ENCODE assay signal across 9 mouse cellular contexts in genomic region chr15:80709593-80709992, GRCm38 (mm10). TPM values are rescaled to one million over a fixed set of nuclear protein-coding genes. Genes with fewer than 3 reads are reported as not detected.
DNase-seq lines count a peak whose midpoint lies in the region; ATAC-seq lines count a peak whose summit lies in the region.
"Had no signal": no experiment of that assay in that cellular context is flagged by ENCODE, and none has a peak within 500 bp of the region (broad histone marks: within the 10 kb centered on the region; RNA-seq: fewer than 3 reads in every experiment).

No protein-coding gene starts in this region.

- no peak overlapping the region for H3K4me3 ChIP-seq in hindbrain, embryonic 14.5 days (replicated peaks; ENCODE audit: low read length)
- H3K4me3 ChIP-seq in hindbrain, embryonic 12.5 days, result no peak overlapping the region

- peak; percentile 67 for DNase-seq in hindbrain, embryonic 14.5 days (ENCODE audit: low spot score)
- DNase-seq in adipocyte (ENCODE audit: low spot score), result peak; percentile 97
- peak; percentile 84 for DNase-seq in gastrocnemius, adult 18-20 months (ENCODE audit: low spot score)
- DNase-seq in kidney, adult 9 months, result peak; percentile 48
- peak; percentile 82 for DNase-seq in lung, postnatal 10 days
- no peak for DNase-seq in thymus, adult 18-20 months

- peak overlapping the region; percentile 10; the same call in 1 of the 2 replicates for H3K9ac ChIP-seq in hindbrain, embryonic 14.5 days
- no peak overlapping the region for H3K9ac ChIP-seq in hindbrain, embryonic 12.5 days

- peaks cover 26% of the 10 kb centered on the region for H3K4me1 ChIP-seq in hindbrain, embryonic 14.5 days (replicated peaks; ENCODE audit: control insufficient read depth, insufficient read depth, low read length)
- peaks cover 25% of the 10 kb centered on the region for H3K4me1 ChIP-seq in hindbrain, embryonic 12.5 days

- no peaks in the 10 kb centered on the region for H3K36me3 ChIP-seq in hindbrain, embryonic 14.5 days (replicated peaks; ENCODE audit: control insufficient read depth, insufficient read depth)
- no peaks in the 10 kb centered on the region for H3K36me3 ChIP-seq in hindbrain, embryonic 12.5 days

- no peaks in the 10 kb centered on the region for H3K9me3 ChIP-seq in hindbrain, embryonic 14.5 days (ENCODE audit: control insufficient read depth, low read length)
- H3K9me3 ChIP-seq in hindbrain, embryonic 12.5 days (replicated peaks), result no peaks in the 10 kb centered on the region
- H3K9me3 ChIP-seq: G1E had no signal

- ATAC-seq in hindbrain, embryonic 14.5 days (ENCODE audit: low FRiP score), result no peak
- ATAC-seq in hindbrain, embryonic 12.5 days (ENCODE audit: low FRiP score), result no peak
- no peak for ATAC-seq in megakaryocyte-erythroid progenitor cell, adult 5-6 weeks (replicated peaks; ENCODE audit: low FRiP score, low TSS enrichment, poor library complexity, severe bottlenecking)

- H3K27ac ChIP-seq in hindbrain, embryonic 14.5 days, result peak overlapping the region; percentile 10; the same call in 1 of the 2 replicates
- H3K27ac ChIP-seq in hindbrain, embryonic 12.5 days, result no peak overlapping the region

- H3K27me3 ChIP-seq in hindbrain, embryonic 14.5 days (ENCODE audit: control insufficient read depth, insufficient read depth, low read length), result no peaks in the 10 kb centered on the region
- no peaks in the 10 kb centered on the region for H3K27me3 ChIP-seq in hindbrain, embryonic 12.5 days

- 45% methylated on average over 6 of the region's 6 CpGs for WGBS in hindbrain, embryonic 14.5 days
- WGBS in hindbrain, embryonic 12.5 days, result 61% methylated on average over 6 of the region's 6 CpGs

- peak overlapping the region; percentile 85 for H3K4me2 ChIP-seq in hindbrain, embryonic 14.5 days (replicated peaks)
- no peak overlapping the region for H3K4me2 ChIP-seq in hindbrain, embryonic 12.5 days (replicated peaks)

RNA-seq across cellular contexts. Expression of gene Tnrc6b, which starts 1.5 kb away (rescaled TPM):
- polyA plus RNA-seq in hindbrain, embryonic 14.5 days (2014; fragmentation: Nextera tagmentation; extraction: Ambion mirVana), result 19.0 and 27.9 TPM in 2 replicates
- polyA plus RNA-seq in hindbrain, embryonic 12.5 days (2016; fragmentation: Nextera tagmentation; extraction: Ambion mirVana), result 52.2 and 55.6 TPM in 2 replicates
- 10 to 100 TPM; 43.7 to 48.2 TPM for total RNA-seq in gastrocnemius, adult 18-20 months (2021)
- 79.3 and 89.0 TPM in 2 replicates for total RNA-seq in megakaryocyte-erythroid progenitor cell, adult 5-6 weeks (2014; fragmentation: Nextera tagmentation)
- 40.3 and 48.5 TPM in 2 replicates for total RNA-seq in megakaryocyte-erythroid progenitor cell, adult 5-6 weeks (2017)

RNA-seq across cellular contexts. Expression of gene Fam83f, which starts 37.9 kb away (rescaled TPM):
- polyA plus RNA-seq in hindbrain, embryonic 14.5 days (2014; fragmentation: Nextera tagmentation; extraction: Ambion mirVana), result 0.07 and 0.20 TPM in 2 replicates
- polyA plus RNA-seq in hindbrain, embryonic 12.5 days (2016; fragmentation: Nextera tagmentation; extraction: Ambion mirVana), result 0.36 and 0.74 TPM in 2 replicates
- total RNA-seq in gastrocnemius, adult 18-20 months (2021), result under 1 TPM; 0.09 to 0.17 TPM
- total RNA-seq in megakaryocyte-erythroid progenitor cell, adult 5-6 weeks (2014; fragmentation: Nextera tagmentation), result not detected in 2 replicates
- total RNA-seq in megakaryocyte-erythroid progenitor cell, adult 5-6 weeks (2017), result not detected in 2 replicates
- polyA plus RNA-seq: G1E had no signal

Comparison
In these comparisons a context has a peak if more than half of its experiments do, and no peak if none do; other contexts are left out.
1. DNase-seq: peak in hindbrain, embryonic 14.5 days (single experiment), adipocyte (single experiment), gastrocnemius, adult 18-20 months (single experiment), kidney, adult 9 months (single experiment) and lung, postnatal 10 days (single experiment); none in thymus, adult 18-20 months (0 of 2).